Mouse (Mus musculus) bone marrow macrophage, adult 2 months (primary cell): ENCODE data around the gene 6030458C11Rik. TPM values are rescaled to one million over a fixed set of nuclear protein-coding genes. Genes with fewer than 3 reads are reported as not detected.
A peak's percentile ranks its signal among the peaks of the same experiment; 100 is the strongest.
"Not testable (repeated sequence)": the region's sequence is repeated elsewhere in the genome, so short reads cannot be mapped to it uniquely, and the experiment has no call there.

ENCODE experiments used
- H3K27ac ChIP-seq: 2 replicates; pipeline ENCODE4 v1.5.1; 2012; ENCODE audit warnings: low read depth, low read length; ENCODE audit not compliant: insufficient read depth
- H3K4me1 ChIP-seq: 2 replicates; pipeline ENCODE4 v1.6.1; 2012; ENCODE audit warnings: low read length; ENCODE audit not compliant: control insufficient read depth, insufficient read depth
- H3K4me3 ChIP-seq: 2 replicates; pipeline ENCODE4 v1.5.1; 2012; ENCODE audit warnings: mild to moderate bottlenecking, low read length, moderate library complexity; ENCODE audit not compliant: insufficient read depth
- CTCF ChIP-seq: IDR thresholded peaks from 2 replicates; pipeline ENCODE4 v1.5.1; 2012; ENCODE audit warnings: low read depth, mild to moderate bottlenecking, low read length, moderate library complexity
- POLR2A ChIP-seq: IDR thresholded peaks from 2 replicates; pipeline ENCODE4 v1.6.1; 2012; ENCODE audit warnings: mild to moderate bottlenecking, low read depth, low read length, borderline replicate concordance
- polyA plus RNA-seq: library from polyadenylated mRNA; stranded (reverse); fragments of >200 nt; gene quantifications from 2 replicates; pipeline ENCODE4 v1.2.4, GENCODE M21; 2012; ENCODE audit not compliant: missing spikeins, insufficient read depth, insufficient read length

Gene 6030458C11Rik
- polyA plus RNA-seq, 1 experiment: 18.6 TPM

DNA sequence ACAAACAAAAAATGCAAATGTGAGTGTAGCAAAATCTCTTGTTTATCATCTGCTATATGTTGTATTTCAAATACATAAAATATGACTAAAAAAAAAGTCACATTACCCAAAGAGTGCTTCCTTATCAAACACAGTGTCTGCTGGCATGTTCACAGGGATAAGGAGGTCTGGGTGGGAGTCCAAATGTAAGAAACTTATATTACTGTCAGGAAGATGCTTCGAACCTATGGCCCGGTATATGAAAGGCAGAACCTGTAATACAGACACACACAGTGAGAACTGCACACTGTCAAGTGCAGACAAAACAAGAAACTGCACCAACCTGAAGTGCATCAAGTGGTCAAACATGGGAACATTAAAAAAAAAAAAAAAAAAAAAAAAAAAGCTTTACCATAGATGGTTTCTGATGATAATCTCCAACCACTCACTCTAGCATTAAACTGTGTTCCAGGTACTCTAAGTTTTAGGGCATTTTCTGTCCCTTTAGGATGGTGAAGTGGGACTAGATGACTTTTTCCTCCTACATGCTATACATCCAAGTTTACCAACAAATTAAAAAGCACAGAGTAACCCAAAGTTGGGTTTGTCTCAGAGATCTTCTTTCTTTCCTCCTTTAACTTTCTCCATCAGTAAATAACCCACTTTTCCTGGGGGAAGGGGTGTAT, 862 bp downstream of the 6030458C11Rik start:
- Histone ChIP-seq H3K27ac (no peak overlapping the region), H3K4me3 (peak overlapping the region; percentile 76), H3K4me1 (peaks cover 17% of the 10 kb centered on the region)
- no peak for TF ChIP-seq POLR2A
- TF ChIP-seq CTCF: no peak

GRCm38 (mm10) chr15:12822416-12823395, 1.7 kb downstream of the 6030458C11Rik start:
- Histone ChIP-seq H3K4me3 (no peak overlapping the region), H3K4me1 (peaks cover 17% of the 10 kb centered on the region), H3K27ac (no peak overlapping the region)
- TF ChIP-seq CTCF (no peak), POLR2A (no peak)

DNA sequence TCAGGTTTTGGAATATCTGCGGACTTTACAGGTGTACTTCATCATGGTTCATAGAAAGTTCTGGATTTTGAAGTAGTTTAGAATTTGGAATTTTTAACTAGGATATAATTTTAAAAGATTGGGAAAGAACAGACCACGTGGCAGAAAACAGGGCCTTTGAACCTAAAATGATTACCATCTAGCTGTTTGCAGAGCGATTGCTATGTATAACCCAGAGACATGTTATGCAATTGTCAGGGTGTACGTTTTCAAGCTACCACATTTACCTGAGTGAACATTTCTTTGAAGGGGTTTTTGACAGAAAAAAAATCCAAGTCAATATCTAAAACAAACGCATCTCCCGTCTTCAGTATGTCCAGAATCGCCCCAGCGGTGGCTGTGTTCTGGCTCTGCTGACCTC, 6.9 kb downstream of the 6030458C11Rik start:
- Histone ChIP-seq H3K4me3 (no peak overlapping the region), H3K4me1 (peaks cover 3% of the 10 kb centered on the region; the same call in 1 of the 2 replicates), H3K27ac (no peak overlapping the region)
- no peak for TF ChIP-seq CTCF
- no peak for TF ChIP-seq POLR2A

DNA sequence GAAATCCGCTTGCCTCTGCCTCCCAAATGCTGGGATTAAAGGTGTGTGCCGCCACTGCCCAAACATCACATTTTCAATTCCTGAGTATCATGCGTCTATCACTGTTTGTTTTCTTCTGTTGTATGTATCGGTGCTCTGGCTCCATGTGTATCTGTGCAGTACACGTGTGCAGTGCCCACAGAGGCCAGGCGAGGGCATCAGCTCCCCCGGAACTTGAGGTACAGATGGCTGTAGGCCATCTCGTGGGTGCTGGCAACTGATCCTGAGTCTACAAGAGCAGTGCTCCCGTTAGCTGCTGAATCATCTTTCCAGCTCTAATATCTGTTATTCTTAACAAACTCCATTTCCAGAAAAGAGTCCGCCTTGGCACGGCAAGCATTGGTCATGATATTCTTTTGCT, 11.8 kb downstream of the 6030458C11Rik start:
- no peak overlapping the region for H3K4me3 ChIP-seq
- no peaks in the 10 kb centered on the region for H3K4me1 ChIP-seq
- TF ChIP-seq POLR2A (no peak), CTCF (no peak)
- no peak overlapping the region for H3K27ac ChIP-seq

GRCm38 (mm10) chr15:12809305-12809704, 15.1 kb downstream of the 6030458C11Rik start:
- TF ChIP-seq POLR2A (no peak), CTCF (no peak)
- Histone ChIP-seq H3K4me1 (no peaks in the 10 kb centered on the region), H3K27ac (no peak overlapping the region), H3K4me3 (no peak overlapping the region)

GRCm38 (mm10) chr15:12807088-12807487, 17.4 kb downstream of the 6030458C11Rik start:
- Histone ChIP-seq H3K4me1 (no peaks in the 10 kb centered on the region), H3K27ac (no peak overlapping the region), H3K4me3 (no peak overlapping the region)
- TF ChIP-seq POLR2A (no peak), CTCF (no peak)

DNA sequence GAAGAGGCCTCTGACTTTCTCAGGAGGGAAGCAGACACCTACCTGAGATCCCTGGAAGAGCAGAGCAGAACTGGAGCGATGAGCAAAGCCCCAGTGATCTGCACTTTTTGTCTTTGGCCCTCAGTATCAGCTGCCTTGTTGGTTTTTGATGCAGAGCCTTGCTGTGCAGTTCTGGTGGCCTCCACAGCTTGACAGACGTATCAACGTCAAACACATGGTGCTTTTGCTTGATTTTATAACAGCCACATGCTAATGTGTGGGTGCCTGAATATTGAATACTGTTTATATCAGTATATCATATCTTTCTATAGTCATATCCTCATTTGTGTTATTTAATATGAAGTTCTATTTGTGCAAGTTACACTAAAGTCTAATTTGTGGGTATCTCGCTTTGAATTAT, 19.4 kb downstream of the 6030458C11Rik start:
- no peak overlapping the region for H3K27ac ChIP-seq
- H3K4me3 ChIP-seq: no peak overlapping the region
- TF ChIP-seq CTCF: no peak
- no peak for TF ChIP-seq POLR2A
- no peaks in the 10 kb centered on the region for H3K4me1 ChIP-seq

GRCm38 (mm10) chr15:12801142-12801506, 23.3 kb downstream of the 6030458C11Rik start:
- not testable (repeated sequence) for H3K4me1 ChIP-seq, H3K27ac ChIP-seq, H3K4me3 ChIP-seq

DNA sequence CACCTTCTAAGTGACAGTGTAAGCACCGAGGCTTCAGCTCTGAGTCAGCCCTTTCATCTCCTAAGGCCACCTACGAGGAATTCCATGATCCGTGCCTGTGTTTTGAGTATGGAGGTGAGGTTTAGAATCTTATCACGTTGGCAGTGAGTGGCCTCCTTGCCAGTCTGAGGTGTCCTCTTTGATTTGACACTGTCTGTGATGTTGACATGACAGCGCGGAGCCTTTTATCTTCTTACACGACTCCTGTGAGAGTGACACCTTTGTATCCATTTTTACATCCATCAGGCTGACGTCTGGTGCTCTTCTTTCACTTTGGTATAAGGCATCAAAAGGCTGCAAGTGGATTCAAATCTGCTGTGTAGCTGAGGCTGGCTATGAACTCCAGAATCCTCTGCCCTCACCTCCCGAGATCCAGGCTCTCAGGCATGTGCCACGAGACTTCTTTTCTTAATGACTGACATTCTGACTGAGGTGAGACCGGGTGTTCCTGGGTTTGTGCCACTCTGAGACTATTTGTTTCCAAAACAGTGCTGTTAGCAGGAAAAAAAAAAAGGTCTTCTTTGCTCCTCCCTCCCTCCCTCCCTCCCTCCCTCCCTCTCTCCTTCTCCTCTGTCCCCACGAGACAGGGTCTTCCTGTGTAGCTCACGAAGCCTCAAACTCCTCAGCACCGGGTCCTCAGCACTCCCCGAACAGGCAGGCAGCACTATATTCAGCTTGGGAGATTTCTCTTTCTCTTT, 23.9 kb downstream of the 6030458C11Rik start:
- Histone ChIP-seq H3K27ac (no peak overlapping the region), H3K4me3 (no peak overlapping the region), H3K4me1 (no peaks in the 10 kb centered on the region)
- TF ChIP-seq CTCF (no peak), POLR2A (no peak)
